Mouse (Mus musculus) regulatory T cell (primary cell): ENCODE results near the gene Sfxn2.
"Not testable (repeated sequence)": the region's sequence is repeated elsewhere in the genome, so short reads cannot be mapped to it uniquely, and the experiment has no call there.

Experiments
- in situ Hi-C: fragments of 300-600 bp; cut with MboI, MseI; formaldehyde crosslinking; loops from one replicate; pipeline ENCODE4 v1.15.1; 2025; ENCODE audit warnings: high pct_unique_total_duplicates

Gene Sfxn2

DNA sequence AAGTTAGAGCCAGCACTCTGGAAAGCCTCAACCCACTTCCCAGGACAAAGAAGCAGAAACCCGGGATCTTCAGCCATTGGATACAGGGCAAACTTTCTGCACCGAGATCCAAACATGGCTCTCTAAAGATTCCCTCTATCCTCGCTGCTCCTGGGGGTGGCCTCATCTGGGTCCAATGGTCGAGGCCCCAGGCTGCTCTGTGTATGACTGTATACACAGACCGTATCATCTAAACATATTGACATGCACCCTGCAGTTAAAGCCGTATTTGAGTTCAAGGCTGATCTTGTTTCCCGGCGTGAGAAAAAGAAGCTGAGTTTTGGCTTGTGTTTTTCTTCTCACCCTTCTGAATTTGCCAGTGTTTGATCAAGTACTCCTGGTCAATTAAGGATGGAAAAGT, 30.4 kb upstream of the Sfxn2 start:
- in situ Hi-C loops: no loop called here

DNA sequence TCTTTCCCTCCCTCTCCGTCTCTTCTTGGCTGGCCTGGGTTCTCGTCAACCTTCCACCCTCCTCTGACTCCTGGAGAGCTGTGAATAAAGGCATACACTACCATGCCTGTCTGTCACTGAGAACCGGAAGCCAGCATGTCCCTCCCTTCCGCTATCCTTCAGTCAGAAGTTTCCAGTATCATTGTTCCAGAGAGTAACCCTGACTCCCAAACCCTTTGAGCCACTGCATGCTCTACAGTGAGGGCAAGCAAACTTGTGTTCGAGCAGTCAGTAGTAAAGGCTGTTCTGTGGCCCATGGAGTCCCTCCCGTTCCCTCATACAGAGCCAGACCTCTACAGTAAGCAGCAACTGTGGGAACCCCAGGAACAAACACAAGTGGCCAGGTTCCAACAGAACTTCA, 25.6 kb upstream of the Sfxn2 start:
- in situ Hi-C loops: no loop called here

DNA sequence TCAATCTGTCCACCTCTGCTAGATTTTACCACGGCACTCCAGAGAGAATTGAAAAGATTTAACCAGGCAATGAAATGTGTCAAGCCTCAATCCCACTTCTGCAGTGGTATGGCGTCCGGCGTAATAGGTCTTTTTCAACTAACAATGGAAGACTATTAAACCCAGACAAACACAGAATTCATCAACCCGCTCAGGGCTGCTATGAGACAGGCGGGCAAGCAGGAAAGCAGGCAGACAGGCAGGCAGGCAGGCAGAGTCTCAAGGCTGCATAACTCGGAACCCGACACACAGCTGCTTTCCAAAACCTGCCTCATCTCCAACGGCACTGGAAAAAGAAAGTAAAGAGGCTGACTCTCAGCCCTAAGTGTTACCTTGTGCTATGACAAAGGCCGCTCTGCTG, 25.1 kb upstream of the Sfxn2 start:
- in situ Hi-C loops: no loop called here

DNA sequence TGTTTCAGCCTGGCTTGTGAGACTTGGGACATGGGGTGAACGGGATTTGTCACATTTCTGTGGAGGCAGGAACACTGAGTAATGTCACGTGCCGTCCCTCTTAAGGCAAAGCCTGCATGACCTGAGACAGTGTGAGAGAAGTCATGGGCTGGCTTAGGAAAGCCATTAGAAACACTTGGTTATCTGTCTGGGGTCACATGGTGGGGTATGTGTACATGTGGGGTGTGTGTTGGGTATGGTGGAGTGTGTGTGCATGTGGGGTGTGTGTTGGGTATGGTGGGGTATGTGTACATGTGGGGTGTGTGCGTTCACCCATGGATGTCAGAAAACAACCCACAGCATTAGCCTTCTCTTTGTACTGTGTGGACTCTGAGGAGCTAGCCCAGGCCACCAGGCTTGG, 22.8 kb upstream of the Sfxn2 start:
- in situ Hi-C loops: no loop called here

DNA sequence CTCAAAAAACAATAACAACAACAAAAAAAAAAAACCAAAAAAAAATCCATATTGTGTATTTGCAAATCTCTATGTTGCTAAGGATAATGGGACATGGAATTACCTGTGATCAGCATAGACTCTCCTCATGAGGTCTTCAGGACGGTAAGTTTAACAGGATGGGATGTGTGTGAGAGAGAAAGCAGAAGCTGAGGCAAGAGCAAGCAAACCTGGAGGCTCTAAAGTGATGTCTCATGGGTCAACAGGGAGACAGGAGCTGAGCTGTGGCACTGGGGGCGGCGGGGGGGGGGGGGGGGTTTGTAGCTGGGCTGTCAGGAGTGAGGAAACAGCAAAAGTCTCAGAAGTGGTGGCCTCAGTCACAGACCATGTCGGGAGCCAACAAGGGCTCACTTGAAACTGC, 20.7 kb upstream of the Sfxn2 start:
- in situ Hi-C loops: no loop called here

DNA sequence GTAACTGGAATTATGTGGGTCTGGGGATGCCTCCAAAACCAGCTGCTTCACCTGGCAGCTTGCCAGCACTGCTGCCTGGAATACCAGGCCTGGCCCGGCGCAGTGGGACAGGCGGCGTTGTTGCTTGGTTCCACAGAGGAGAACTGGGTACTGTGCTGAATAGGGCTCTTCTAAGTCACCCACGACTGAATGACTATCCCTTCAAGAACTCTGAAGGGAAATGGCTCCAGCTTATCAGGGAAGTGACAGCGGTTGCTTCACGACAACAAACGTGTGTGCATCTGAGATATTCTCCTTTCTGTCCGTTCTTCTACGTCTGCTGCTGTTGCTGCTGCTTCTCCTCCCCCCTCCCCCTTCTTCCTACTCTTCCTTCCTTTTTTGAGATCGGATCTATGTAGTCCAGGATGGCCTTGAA, 19.6 kb upstream of the Sfxn2 start:
- in situ Hi-C loops: no loop called here

DNA sequence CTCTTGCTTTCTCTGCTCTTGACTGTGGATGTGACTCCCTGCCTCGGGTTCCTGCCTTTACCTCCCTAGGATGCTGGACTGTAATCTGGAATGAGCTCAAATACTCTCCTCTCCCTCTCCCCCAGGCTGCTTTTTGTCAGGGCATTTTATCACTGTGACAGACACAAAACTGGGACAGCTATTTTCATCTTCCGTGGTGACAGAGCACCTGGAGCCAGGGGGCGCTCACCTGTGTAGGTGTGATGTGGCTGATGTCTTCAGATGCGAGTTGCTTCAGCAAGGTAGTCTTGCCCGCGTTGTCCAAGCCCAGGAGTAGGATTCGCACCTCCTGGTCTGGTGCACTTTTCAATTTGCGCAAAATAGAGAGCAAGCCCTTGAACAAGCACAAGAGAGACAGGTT, 15.2 kb upstream of the Sfxn2 start:
- in situ Hi-C loops: no loop called here

DNA sequence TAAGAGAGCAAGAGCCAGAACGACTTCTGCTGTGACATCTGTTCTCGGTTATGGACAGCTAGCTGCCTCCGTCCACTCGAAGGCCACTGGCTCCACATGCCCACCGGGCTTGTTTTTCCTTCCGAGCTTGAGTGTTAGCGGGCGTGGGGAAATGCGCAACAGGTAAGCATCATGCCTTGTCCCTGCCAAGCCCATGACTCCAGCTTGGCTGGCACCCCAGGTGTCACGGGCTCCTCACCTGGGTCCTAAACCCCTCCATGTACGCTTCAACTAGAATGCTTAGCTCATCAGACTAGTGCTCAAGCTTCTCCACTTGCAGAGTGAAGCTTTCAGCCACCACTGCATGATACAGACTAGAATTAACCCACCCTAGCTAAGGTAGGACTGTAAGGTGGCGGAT, 14.5 kb upstream of the Sfxn2 start:
- in situ Hi-C loops: no loop called here

DNA sequence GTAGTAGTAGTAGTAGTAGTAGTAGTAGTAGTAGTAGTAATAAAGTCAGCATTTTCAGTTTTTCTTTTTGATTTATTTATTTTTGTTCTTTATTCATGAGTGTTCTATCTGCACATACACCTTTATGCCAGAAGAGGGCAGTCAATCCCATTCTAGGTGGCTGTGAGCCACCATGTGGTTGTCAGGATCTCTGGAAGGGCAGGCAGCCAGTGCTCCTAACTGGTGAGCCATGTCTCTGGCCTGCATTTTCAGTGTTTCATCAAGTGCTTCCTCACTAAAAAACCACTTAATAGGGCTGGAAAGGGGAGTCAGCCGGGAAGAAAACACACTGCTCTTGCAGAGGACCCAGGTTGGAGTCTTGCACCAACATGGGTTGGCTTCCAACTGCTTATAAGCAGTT, 11.0 kb upstream of the Sfxn2 start:
- in situ Hi-C loops: no loop called here

DNA sequence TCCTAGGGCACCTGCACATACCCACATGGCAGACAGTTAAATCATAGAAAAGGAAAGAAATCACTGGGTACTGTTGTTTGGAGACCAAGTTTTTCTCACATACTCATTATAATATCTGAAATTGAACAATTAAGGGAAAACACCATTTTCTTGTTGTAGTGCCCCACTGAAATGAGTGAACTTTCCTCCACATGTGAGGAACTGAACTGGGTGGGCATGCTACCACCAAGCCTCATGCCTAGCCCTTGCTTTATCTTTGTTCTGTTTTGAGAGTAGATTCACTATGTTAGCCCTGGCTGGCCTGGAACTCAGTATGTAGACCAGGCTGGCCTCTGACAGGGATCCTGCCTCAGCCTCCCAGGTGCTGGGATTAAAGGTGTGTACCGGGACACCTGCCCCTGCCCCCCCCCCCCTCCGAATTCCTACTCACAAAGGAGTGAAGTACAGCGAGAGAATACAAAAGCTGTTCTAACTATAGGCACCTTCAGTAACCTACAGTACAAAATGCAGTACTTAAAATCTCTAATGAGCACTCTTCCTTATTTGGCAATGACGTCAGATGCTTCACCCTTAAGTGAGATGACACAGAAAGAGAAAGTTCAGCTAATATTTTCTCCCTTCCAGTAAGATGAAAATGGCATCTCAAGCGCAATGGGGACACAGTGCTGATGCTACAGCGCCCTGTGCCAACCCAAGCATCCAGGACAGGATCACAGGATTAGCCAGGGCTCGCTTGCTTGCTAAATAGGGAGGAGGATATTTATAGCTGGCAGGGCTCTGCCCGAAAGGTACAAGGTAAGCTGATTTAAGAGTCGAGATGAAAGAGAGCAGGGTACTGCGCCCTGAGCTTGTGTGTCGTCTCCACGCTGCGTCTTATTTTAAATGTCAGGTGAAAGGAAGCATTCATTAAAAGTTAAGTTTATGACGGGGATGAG, 10.3 kb upstream of the Sfxn2 start:
- in situ Hi-C loops: no loop called here

DNA sequence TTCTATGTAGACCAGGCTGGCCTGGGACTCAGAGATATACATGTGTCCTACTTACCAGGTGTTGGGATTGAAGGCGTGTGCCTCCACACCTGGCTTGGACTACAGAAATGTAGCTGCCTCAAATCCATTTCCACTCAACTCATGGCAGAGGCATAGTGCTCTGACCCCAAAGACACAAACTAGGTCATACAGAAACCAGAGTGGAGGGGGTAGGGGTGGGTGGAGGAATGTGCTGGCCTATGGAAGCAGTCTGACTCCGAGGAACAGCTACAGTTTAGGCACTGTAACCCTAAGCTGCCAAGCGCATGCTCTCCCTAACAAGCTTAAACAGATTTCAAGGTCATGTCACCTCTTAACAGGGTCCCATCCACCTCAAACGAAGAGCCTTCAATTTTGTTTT, 9.6 kb upstream of the Sfxn2 start:
- in situ Hi-C loops: no loop called here

DNA sequence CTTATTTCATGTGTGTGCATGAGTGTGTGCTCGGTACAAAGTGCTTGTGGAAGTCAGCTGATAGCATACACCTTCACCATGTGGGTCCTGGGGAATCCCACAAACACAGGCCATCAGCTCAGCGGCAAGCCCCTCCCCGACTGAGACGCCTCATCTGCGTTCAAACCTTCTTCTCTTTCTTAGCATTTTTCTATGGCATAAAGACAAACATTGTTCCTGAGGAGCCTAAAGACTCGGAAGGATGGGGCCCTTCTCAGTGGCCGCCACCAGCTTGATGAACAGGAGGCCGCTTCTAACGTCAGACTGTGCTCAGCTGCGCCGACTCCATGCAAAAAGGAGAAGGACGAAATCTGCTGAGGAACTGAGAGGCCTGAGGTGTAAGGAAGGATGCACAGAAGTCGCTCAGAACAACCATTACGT, 9.1 kb upstream of the Sfxn2 start:
- in situ Hi-C loops: no loop called here

DNA sequence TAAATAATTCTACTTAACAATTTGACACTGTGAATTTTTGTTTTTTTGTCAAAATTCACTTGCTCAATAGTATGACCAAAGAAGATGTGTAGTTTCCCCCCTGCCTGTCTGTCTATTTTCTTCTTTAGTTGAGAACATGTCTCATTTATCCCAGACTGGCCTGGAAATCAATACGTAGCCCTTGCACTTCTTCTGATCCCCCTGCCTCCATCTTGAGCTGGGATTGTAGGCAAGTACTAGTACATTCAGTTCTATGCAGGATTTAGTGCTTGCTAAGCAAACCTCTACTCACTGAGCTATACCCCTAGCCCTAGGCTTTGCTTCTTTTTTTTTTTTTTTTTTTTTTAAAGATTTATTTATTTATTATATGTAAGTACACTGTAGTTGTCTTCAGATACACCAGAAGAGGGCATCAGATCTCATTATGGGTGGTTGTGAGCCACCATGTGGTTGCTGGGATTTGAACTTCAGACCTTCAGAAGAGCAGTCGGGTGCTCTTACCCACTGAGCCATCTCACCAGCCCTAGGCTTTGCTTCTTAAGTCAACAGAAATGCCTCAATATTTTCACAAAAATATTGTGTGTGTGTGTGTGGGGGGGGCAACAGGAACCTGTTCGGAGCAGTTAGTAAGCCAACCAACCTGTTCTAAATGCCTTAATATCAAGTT, 1.8 kb upstream of the Sfxn2 start:
- in situ Hi-C loops: not testable (repeated sequence)

DNA sequence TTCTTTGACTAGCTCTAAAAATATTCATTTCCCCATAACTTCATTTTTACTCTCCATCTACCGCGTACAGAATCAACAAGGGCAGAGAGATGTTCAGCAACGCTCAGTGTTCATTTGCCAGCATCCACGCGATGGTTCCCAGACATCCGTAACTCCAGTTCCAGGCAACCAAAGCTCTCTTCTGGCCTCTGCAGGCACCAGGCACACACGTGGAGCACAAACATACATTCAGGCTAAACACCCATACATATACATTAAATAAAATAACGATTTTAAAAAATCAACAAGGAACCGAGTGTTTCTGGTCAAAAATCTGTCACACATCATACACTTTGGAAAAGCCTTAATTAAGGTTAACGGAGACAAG, 1.3 kb upstream of the Sfxn2 start:
- in situ Hi-C loops: no loop called here

DNA sequence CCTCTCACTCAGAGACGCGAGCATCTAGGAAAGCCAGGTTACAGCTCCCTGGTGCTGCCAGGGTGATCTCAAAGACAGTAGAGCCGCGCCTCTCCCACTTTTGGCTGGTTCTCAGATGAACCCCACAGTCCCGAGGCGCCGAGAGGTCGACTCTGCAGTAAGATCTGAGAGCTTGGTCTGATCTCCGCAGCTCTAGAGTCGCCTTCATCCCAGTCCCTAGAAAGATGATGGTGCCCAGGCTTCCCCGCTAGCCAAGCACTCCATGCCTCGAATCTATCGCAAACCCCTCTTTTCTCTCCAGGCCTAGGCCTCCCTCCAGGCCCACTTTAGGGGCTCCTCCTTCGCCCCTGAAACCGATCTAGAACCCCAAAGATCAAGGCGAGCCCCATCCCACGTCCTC, 617 bp upstream of the Sfxn2 start:
- in situ Hi-C loops: no loop called here

DNA sequence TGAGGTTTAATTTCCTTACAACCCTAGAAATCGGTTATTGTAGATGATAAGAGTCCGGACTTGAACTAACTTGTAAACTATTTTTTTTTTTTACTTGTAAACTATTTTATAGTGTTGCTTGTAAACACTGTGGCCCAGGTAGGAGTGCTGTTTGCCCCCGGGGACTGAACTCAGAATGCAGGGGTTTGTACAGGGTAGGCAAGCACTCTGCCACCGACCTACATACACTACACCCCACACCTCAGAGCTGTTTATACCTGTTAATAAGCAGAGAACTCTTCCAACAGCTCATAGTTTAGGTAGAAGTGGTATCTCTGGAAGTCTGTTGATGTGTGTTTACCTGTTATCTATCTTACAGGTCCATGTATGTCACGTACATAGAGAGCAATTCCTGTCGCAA, 825 bp downstream of the Sfxn2 start:
- in situ Hi-C loops: no loop called here

DNA sequence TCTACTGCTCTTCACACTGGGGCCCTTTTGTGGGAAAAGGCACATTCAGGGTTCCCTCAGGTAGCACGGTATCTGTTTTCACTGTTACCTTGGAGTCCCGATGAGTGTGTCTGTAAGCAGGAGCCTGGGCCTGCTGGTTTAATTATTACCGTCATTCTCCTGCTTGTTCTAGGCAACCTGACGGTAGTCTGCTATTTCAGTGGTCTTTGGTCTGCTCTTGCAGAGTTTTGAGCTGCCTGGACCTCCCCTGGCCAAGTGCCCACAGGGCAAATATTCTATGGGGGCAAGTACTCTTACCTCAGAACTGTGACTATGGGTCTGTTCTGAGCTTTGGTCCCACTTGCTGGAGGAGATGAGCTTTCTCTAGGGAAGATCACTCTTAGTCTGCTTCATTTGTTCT, 2.0 kb downstream of the Sfxn2 start:
- in situ Hi-C loops: no loop called here

DNA sequence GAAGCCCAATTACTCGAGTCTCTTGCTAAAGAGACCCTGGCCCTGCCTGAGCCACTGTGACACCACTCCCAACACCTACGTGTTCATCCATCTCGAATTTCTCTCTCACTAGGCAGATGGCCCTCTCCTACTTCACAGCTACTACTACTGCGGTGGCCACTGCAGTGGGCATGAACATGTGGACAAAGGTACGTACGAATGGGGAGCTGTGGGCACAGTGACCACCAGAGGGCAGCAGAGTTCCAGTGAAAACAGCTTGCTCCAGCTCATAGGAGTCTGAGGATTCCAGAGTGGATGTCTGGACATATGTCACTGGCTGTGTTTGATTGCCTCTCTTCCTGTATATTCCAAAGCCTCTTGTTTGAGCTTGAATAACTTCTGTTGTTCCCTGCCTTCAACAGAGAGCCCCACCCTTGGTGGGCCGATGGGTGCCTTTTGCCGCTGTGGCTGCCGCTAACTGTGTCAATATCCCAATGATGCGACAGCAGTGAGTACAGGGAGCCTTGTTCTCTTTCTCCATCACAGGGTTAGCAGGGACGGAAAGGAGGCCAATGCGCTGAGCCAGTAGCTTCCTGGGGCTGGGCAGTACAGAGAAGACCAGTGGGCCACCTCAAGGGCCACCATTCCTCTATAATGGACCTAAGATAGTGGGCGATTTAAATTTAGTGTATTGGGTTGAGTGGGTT, 14.8 kb downstream of the Sfxn2 start:
- in situ Hi-C loops: loop anchor here (5.0 kb wide), 1 partner anchor 149 kb away; no protein-coding TSS in a partner anchor

DNA sequence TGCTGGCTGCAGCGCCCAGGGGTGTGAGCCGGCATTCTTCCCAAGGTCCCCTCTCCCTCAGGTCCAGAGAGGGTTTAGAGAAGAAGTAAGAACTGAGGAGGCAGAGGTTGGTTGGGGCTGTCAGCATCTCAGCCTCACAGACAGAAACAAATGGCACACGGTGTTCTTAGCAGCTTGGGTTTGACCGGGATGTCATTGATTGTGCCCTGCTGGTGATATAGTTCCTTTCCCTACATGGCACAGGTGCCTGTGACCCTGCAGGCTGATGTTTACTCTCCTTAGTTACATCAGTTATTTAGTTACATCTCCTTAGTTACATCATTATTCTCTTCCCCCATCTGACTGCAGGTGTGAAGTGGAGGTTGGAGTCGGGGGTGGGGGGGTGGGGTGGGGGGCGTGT, 18.4 kb downstream of the Sfxn2 start:
- in situ Hi-C loops: no loop called here

DNA sequence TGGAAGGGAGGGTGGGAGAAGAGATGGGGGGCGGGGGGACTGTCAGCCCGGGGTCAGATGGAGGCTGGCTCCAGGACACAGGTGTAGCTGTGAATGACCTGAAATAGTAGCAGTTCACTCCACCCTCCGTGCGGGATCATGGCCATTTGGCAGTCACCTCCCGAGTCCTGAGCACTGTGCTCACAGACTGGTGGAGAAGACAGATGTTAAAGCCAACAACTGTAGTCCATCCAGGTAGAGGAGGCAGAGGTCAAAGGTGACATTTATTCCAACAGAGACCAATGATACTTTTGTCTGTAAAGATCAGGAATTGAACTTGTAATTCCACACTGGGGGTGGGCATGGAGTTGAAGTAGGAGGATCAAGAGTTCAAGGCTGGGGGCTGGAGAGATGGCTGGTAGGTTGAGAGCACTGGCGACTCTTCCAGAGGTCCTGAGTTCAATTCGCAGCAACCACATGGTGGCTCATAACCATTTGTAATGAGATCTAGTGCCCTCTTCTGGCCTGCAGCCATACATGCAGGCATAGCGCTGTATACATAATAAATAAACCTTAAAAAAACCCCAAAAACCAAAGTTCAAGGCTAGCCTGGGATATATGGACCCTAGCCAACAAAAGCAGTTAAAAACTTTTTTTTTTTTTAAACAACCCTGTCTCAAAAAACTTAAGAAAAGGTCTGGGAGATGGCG, 19.7 kb downstream of the Sfxn2 start:
- in situ Hi-C loops: no loop called here

DNA sequence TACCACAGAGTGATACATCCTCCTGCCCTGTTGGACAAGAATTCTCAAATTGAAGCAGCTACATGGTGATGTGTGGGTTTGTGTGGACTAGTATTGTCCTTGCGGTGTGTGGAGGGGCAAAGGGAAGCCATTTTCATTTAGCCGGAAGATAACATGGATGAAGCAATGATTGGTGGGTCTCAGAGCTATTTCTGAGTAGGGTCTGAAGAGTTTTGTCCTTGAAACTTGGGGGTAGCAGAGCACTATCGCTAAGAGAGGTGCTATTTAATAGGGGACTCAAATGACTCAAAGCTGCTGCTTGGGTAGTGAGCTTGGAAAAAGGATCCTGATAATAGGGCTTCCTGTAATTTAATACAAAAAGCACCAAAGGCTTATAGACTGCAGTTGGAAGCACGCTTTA, 25.0 kb downstream of the Sfxn2 start:
- in situ Hi-C loops: no loop called here

DNA sequence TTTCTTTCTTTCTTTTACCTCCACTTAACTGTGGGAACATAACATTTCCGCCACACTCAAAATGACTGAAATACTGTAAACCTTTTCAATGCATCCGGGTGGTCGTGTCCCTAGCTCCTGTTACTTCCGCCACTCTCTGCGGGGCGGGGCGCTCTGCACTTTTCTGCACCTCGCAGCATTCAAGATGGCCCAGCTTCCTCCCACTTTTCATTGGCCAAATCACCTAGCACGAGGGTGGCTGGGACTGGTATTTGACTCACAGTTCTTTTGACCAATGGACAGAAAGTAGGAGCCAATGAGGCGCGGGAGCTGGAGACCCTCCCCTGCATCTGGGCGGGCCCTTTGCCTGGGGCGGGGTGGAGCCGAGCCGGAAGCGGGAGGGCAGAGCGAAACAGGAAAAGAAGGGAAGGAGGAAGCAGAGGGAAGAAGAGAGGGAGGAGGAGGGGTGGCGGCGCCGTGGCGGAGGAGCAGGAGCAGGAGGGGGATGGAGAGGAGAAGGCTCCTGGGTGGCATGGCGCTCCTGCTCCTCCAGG, 25.6 kb downstream of the Sfxn2 start, which contains the start of gene Wbp1l:
TSS of gene Wbp1l (plus strand) at position 365 of the 533 bp plus-strand sequence.
- in situ Hi-C loops: no loop called here
